Mouse (Mus musculus) CH12.LX (cell line): Measurements from ENCODE around the gene Srsf9.

Experiments used
- CTCF ChIP-seq, 2 experiments: IDR thresholded peaks in 1 of 2; conservative IDR thresholded peaks in 1 of 2; 2 replicates each; pipeline ENCODE4 v1.5.1; 2011 to 2012; ENCODE audit warnings: low read depth in 2 of 2, low read length in 2 of 2, improper control_type of control experiment in 1 of 2, inconsistent platforms in 1 of 2, mild to moderate bottlenecking in 1 of 2, moderate library complexity in 1 of 2
- ELF1 ChIP-seq: IDR thresholded peaks from 2 replicates; pipeline ENCODE4 v1.6.1; 2014; ENCODE audit warnings: low read depth, mild to moderate bottlenecking, inconsistent platforms, low read length, improper control_type of control experiment
- GABPA ChIP-seq: IDR thresholded peaks from 2 replicates; pipeline ENCODE4 v1.6.1; 2012; ENCODE audit warnings: low read depth, low read length, improper control_type of control experiment, inconsistent platforms; ENCODE audit not compliant: insufficient replicate concordance
- JUN ChIP-seq: IDR thresholded peaks from 2 replicates; pipeline ENCODE4 v1.6.1; 2011; ENCODE audit warnings: low read depth, mild to moderate bottlenecking, low read length, improper control_type of control experiment, moderate library complexity; ENCODE audit not compliant: insufficient read depth
- MAX ChIP-seq: IDR thresholded peaks from 2 replicates; pipeline ENCODE4 v1.6.1; 2011; ENCODE audit warnings: low read length, improper control_type of control experiment
- POLR2AphosphoS2 ChIP-seq: IDR thresholded peaks from 2 replicates; pipeline ENCODE4 v1.6.1; 2011; ENCODE audit warnings: low read depth, low read length, improper control_type of control experiment
- RAD21 ChIP-seq: IDR thresholded peaks from 2 replicates; pipeline ENCODE4 v1.6.1; 2011; ENCODE audit warnings: low read depth, mild to moderate bottlenecking, low read length, improper control_type of control experiment, moderate library complexity
- SMC3 ChIP-seq: IDR thresholded peaks from 2 replicates; pipeline ENCODE4 v1.6.1; 2011; ENCODE audit warnings: low read depth, low read length, improper control_type of control experiment
- ZMIZ1 ChIP-seq: IDR thresholded peaks from 2 replicates; pipeline ENCODE4 v1.6.1; 2012; ENCODE audit warnings: low read depth, mild to moderate bottlenecking, inconsistent platforms, low read length, improper control_type of control experiment

DNA sequence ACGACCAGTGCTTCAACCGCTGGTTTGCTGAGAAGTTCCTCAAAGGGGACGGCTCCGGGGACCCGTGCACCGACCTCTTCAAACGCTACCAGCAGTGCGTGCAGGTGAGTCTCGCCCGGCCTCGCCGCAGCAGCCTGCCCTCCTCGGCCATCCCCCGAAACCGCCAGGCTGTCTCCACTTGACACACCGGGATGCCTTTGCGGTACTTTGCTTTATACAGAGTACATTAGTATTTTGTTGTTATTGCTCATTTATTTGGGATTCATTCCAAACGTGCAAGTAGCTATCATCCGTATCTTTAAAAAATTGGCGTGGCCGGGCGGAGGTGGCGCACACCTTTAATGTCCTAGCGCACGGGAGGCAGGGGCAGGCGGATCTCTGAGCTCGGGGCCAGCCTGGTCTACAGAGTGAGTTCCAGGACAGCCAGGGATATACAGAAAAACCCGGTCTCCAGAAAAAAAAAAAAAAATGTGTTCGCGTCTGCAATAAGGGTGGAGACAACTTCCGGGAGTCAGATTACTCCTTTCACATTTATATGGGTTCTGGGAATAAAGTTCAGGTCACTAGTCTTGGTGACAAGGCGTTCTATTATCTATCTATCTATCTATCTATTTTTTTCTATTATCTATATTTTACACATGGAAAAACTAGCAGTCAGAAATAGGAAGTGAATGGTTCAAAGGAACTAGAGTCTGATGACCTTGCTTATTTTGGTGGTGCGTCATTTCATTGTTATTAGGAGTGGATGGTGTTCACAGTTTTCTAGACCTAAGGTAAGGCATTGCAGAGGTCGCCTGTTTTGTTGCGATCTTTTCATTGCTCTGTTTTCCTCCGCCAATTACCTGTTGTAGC is 14.6 kb downstream of the Srsf9 start:
- TF ChIP-seq POLR2AphosphoS2 (no peak), MAX (no peak), CTCF (conservative IDR thresholded peaks at IDR 0.05 in 1 of 2, IDR thresholded peaks at IDR 0.05 in 1 of 2; ENCODE audit: low read depth in 2 of 2, low read length in 2 of 2) (no peak), ELF1 (no peak), ZMIZ1 (no peak), GABPA (no peak), JUN (no peak), SMC3 (no peak), RAD21 (no peak)
